Mouse (Mus musculus) spleen, postnatal 10 days (tissue): ENCODE data around the gene Pde6b.

Experiments
- DNase-seq, 2 experiments: peaks; one replicate each; pipeline ENCODE4 v3.0.0; 2021 to 2022; ENCODE audit warnings: low spot score in 2 of 2

Pde6b gene

DNA sequence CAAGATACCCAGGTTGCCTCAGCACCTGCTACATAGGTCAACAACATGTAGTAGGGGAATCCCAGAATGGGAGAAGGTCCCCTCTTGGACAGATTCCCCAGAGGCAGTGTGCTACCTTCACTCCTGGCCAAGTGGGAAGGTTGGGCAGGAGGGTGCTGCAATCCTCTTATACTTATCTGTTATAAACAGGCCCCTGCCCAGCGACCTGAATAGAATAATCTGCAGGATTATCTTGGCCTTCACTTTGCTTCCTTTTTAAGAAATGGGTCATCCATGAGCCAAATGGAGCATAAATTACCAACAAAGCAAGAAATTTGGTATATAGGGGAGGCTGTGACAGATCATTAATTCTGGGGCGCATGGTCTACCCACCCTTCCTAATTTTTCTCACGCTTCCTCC lies 1.6 kb downstream of the Pde6b start:
- DNase-seq, result no peak

DNA sequence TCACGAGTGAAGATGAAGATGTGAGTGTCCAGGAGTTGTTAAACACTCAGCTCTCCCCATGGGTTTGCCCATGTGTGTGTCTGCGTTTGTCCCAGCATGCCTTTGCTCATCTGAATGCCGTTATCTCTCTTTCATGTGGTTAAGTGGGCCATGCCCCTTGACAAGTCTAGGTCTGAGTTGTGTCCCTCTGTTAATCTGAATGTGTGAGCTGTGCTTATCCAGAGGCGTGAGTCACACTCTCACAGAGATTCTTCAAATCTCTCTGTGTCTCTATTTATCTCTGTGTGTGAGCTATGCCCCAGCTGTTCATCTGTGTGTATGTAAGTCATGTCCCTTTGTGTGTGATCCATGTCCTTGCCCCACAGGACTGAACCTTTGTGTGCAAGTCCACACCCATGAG lies 15.3 kb downstream of the Pde6b start:
- no peak for DNase-seq

DNA sequence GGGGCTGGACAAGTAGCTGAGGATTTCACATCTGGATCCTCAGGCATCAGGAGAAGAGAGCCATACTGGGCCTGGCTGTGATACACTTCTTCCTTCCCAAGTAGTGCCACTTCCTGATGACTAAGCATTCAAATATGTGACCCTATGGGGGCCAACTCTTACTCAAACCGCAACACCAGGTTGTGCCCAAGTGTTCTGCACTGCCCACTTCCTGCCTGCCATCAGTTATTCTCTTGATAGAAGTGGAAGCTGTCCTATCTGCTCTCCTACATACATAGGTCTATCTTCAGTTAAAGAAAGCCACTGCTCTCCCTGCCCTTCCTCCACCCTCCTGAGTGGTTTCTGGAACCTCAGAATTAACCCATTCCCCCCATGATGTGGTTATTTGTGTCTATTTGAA lies 17.3 kb downstream of the Pde6b start:
- DNase-seq, result no peak

DNA sequence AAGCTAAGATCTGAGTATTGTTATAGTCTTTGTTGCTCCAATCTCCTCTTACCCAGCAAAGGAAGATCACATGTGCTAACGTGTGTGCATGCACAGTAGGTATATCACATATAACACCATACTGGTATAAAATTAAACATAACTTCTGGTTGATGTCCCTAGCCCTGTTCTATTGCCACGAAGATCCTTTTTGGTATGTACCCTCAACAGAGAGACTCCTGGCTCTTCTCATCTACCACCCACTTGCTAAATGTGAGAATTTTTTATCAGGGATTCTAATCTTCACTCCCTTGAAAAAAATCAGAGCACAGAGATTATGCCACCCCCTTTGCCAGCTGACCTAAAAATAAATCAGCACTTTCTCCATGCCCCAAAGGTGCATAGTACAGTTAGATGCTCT lies 18.8 kb downstream of the Pde6b start:
- DNase-seq, result no peak

DNA sequence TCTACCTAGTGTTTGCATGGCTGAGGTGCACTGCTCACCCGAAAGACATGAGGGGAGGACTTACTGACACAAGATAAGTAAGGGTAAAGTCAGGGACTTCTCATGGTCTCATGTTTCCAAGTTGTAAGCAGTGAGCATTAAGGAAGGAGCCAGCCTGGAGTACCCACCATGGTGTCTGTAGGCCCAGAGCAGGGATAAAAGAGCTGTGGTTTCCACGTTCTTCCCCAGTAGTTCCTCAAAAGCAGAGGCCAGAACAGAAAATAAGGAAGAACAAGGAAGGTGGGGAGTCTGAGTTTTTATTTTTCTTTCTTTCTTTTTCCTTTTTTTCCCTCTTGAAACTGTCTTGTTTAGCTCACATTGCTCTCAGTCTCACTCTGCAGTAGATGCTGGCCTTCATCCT lies 26.5 kb downstream of the Pde6b start:
- DNase-seq, result no peak

DNA sequence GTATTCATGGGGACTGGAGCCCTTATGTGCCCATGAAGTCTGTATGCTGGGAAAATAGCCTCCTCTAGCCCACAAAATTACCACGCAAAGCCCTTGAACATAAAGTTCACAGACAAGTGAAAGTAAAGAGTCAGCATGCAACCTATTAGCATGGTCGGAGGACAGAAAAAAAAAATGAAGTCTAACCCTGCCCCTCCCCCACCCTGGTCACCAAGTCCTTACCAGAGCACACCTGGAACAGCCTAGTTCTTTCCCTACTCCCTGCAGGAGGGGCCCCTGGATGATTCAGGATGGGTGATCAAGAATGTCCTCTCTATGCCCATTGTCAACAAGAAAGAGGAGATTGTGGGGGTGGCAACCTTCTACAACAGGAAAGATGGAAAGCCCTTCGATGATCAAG lies 34.5 kb downstream of the Pde6b start:
- DNase-seq, result no peak

DNA sequence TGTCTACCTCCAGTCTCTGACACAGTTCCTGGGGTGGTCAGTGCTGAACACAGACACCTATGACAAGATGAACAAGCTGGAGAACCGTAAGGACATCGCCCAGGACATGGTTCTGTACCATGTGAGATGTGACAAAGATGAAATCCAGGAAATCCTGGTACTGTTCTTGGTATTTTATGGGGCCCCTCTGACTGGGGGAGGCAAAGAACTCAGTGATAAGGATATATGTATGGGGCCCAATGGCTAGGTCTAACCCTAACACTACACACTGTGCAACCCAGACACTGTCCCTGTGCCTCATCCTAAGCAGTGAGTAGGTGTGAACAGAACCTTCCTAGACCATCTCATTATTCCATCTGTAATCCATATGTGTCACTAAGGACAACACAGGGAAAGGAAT lies 35.2 kb downstream of the Pde6b start:
- DNase-seq, result no peak

DNA sequence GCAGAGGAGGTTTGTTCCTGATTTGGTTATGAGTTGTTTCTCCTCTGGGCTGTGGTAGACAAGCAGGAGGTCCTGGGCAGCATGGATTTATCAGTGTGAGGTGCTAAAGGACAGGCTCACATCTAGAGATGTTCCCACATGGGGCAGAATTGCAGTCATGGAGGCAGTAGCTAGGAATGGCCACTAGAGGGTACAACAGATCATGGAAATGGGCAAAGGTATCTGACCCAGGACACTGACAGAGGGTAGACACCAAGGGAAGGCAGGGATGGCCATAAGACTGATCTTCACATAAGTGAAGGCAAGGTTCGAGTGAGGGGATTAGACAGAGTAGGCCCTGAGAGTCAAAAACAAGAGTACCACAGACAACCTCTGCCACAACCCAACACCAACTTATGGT lies 39.0 kb downstream of the Pde6b start:
- DNase-seq, result peak in 1 of 2 experiments; percentile 62

DNA sequence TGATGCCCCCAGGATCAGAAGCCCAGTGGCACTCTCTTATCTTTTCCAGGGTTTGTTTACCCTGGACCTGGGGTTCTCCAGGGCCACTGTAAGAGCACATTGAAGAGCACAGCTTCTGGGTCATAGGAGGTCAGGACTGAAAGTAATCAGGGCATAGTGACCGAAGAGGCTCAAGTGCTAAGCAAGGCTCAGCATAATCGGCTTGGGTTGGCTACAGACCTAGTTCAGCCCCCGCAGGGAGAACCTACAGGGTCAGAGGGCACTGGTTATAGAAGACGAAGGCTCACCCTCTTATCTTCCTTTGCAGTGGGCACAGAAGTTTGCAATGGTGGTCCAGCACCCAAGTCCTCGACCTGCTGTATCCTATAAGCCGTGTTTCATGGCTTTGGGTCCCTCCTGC lies 43.0 kb downstream of the Pde6b start:
- no peak for DNase-seq

DNA sequence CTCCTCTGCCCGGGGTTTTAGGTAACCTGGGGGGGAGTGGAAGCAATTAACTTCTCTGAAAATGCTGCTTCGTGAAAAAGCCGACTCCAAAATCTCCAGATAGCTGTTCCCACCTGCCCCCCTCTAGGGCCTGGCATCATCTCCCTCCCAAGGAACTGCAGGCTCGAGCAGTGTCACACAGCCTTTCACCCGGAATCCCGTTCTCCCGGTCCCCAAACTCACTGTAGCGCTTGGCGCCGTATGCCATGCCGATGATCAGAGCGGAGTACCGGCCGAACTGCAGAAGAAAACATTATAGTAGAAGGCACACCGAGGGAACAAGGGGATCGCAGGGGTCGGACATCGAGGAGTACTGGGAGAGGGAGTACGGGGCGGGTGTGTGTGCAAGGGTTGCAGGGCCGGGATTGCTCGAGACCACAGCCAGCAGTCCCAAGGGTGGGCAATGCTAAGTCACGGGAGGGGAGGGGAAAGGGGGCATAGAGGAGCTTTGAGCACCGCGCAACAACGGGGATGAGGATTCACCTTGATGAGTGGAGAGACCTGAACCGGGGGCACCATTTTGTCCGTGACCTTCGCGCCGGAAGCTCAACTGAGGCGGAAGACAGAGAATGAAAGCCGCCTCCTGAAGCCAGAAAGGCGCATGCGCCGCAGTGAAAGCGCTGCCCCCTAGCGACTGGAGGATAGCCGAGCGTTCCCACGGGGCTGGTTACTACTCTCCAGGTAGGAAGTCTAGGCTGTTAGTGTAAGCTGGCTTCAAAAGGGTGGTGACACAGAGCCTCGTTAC lies 45.8 kb downstream of the Pde6b start, which contains the start of gene Atp5k:
Atp5k (minus strand) TSS at position 645 of the 784 bp plus-strand sequence.
- peak; percentile 91 to 96 for DNase-seq

DNA sequence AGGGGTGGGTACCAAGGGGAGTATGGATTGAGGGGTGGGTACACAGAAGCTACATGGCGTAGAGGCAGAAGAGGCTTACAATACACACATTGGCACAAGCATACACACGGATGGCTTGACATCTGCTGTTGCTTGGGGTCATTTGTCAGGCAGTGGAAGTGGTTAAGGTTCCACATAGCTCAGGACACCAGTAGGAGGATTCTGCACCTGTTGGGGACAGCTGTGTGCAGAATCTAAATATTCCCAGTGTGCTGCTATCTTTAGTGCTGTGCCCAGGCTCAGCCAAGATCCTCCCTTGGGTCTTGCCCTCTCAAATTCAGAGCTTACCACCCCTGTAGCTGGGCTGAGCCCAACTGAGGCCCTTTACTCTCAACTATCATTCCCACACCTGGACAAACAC lies 47.9 kb downstream of the Pde6b start:
- DNase-seq, result no peak

DNA sequence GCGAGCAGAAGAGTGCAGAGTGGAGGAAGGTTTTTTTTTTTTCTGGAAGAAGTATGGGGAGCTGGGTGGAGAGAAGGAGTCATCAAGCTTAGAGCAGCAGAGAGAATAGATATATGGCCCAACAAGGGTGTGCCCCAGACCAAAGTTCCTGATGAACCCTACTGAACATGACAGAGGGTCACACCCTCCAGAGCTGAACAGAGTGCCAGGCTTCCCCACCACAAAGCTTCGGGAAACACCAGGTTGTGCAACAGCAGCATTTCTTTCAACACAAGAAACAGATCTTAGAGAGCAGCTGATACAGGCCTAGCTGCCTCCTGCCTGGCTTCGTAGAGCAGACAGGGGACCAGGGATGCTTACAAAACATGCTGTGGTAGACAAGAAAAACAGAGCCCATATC lies 58.8 kb downstream of the Pde6b start:
- DNase-seq, result no peak

DNA sequence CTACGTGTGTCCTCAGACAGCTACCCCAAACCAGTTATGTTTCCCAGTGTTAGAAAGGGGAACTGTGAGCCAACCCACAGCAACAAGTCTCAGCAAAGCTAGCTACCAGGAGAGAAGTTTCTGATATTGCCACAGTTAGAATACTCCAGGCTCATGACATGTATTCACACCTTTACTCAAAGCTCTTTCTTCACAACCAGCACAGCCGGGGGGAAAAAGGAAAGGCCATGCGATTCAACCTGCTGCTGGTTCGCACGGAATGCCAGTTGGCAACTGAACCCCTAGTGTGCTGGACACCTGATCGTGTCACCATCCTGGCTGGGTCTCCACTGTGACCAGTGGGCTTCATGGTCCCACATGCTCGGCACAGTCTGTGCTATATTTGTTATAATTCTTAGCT lies 59.7 kb downstream of the Pde6b start:
- no peak for DNase-seq

DNA sequence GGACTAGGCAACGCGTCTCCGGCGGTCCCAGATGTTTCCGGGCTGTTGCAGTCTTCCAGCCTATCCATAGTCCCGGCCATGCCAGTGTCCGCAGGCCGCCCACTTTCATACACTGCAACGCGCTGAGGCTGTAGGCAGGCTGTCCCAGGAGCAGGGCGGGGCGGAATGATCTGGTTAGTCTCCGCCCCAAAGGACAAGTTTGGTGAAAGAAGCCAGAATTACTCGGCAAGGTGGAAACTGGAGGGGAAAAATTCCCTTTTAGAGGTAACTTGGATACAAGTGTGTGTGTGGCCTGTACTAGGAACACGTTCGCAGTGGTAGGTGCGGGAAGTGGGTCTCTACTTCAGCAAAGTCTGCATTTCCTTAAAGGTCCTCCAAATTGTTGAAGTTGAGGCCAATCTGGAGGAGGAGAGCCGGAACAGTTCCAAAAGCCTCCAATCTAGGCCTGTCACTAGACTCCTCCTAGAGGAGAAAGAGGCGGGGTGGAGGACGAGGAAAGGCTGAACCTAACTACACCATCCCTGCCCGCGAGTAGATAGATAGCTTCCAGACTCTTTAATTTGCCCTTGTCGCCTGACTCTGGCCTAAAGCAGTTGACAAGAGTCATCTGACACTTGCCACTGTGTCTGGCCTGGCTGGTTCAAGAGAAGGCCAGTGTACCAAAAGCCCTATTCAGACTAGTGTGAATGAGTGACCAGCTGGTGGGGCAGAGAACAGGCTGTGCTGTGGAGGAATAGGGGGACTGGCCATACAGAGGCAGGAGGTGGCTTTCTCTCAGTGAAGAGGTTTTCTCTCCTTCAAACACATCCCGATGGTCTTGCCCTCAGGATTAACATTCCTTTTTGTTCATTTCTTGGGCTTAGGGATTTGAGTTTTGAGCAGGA lies 60.8 kb downstream of the Pde6b start, which contains the start of gene Mfsd7a:
Mfsd7a (minus strand) TSS at position 107 of the 884 bp plus-strand sequence.
- DNase-seq, result peak; percentile 31 to 72

DNA sequence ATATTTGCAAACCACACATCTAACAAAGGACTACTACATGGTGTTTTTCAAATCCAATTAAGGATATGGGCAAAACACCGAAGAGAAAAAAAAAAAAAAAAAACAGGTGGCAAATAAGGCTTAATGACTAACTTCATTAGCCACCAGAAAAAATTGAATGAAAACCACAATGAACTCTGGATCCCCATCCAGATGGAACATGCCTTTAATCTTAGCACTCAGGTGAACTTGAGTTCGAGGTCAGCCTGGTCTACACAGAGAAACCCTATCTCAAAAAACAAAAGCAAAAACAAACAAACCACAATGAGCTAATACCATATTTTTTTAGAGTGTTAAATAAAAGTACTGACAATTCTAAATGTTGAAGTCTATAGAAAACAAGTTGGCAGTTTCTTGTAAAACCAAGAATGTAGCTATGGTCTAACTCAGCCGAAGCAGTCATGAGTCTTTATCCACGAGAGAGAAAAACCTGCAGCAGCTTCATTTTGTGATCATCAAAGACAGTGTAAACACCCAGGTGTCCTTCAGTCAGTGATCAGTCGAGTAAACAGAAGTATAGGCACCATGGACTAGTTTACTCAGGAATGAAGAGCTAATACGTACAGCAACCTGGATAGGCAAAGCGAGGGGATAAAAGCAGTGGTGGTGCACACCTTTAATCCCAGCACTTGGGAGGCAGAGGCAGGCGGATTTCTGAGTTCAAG lies 62.8 kb downstream of the Pde6b start:
- no peak for DNase-seq

DNA sequence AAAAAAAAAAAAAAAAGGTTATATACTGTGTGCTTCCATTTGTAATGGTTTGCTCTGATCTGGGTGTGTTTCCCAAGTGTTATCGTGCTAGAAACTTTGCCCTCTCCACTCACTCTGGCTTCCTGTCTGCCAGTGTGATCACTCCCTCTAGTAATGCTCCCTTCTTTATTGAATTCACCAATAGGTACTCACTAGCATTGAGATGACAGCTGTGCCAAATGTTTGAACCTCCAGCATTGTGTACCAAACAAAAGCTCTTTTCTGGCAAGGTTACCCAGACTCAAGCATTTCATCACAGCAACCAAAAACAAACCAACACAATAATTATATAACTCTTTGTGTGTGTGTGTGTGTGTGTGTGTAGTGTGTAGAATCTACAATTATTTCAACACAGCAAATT lies 63.4 kb downstream of the Pde6b start:
- no peak for DNase-seq

DNA sequence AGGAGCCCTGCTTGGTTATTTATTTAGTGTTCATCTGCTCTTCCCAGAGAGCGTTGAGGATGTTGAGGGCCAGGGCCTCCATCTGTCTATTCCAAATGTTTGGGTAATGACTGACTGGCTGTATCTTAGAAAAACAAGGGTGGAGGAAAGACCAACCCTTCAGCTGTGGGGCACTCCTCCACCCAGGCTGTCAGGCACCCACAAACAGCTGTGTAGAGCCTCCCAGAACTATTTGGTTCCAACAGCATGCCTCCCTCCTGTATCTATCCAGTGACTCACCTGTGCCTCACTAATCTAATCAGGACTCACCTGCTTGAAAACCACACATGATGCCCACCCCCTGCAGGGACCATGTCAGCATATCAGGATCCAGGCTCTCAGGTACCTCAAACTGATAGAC lies 64.2 kb downstream of the Pde6b start:
- no peak for DNase-seq

DNA sequence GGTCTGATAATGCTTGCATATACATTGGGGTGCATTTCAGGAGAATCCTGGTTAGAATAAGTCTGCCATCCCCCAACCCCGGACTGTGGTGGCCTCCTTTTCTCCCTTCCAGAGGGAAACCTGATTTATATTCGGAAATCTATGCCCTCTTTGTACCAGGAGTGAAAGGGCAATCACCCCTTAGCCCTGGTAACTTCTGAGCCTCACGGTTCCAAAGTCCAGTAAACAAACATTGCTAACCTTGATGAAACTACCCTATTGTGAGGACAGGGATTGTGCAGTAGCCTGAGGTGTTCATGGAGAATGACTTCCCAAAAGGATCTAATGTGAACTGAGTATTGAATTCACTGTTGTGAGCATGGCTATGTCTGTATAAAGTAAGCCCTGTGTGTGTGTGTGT lies 65.9 kb downstream of the Pde6b start:
- no peak for DNase-seq

DNA sequence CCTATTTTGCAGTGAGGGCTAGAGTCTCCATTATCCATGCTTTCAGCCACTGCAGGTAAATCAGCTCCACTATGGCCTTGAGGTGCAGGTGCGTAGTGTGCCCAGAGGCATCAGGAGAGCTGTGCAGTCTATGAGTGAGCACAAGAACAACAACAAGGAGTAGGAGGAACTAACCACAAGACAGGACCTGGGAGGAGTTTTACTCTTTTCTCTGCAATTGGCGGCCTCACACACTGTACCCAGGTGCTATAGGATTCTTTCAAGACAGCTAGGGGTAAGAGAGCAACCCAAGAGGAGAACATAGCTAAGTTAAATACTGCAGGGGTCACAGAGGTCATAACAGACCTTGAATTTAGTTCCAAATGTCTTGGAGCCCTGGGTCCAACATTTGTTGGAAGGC lies 70.5 kb downstream of the Pde6b start:
- no peak for DNase-seq

DNA sequence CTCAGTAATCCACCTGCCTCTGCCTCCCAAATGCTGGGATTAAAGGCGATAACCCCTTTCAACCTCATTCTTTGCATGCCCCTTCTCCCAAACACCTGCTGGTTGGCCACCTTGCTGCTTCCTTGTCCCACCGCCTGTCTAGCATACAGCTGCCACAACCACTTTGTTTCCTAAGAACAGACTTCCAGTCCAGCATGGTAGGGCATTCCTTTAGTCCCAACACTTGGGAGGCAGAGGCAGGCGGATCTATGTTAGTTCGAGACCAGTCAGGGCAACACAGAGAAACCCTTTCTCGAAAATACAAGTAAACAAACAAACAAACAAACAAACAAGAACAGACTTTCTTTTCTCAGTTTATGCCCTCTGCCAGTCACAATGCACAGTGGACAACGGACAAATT lies 72.3 kb downstream of the Pde6b start:
- peak in 1 of 2 experiments; percentile 33 for DNase-seq

DNA sequence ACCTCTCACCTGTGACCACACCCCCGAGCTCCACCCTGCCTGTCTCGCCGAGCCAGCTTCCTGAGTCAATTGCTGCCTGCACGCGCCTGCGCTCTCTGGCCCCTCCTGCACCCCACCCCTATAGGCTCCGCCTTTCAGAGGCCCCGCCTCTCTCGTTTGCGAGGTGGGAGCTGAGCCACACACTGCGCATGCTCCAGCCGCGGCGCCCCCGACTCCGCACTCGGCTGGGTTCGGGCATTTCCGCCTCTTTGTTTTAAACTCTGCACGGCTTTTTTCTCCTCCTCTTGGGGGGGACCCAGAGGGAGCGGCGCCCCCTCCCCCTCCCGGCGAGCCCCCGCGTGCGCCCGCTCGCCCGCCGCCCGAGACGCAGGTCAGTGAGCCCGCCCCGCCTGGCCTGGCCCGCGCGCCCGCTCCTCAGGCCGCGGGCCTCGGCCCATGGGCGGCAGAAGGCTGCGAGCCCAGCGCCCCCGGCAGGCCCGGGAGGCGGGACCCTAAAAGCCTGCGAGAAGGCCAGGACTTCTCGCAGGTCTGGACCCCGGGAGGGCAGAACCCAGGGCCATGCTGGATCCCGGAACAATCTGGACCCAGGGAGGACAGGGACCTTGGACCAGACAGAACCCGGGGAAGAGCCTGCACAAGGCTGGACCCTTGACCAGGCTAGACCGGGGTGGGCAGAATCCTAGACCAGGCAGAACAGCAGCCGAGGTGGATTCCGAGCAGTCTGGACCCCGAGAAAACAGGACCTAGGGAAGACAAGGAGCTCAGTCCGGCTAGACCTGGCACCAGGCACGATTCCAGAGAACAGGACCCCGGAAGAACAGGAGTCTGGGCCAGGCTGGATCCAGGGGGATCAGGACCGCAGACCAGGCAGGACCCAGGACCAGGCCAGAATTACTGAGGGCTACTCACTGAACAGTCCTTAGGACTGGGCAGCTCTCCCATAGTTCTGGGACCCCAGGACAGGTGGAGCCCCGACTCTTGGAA lies 73.2 kb downstream of the Pde6b start, which contains the start of gene Pcgf3:
Pcgf3 (plus strand) TSS at position 151 of the 984 bp plus-strand sequence.
- DNase-seq, result peak; percentile 97 to 98
